Mouse (Mus musculus): ENCODE measurements around the gene Slc25a42. TPM values are rescaled to one million over a fixed set of nuclear protein-coding genes. Genes with fewer than 3 reads are reported as not detected.

Slc25a42 gene
- polyA plus RNA-seq, 1 experiment from 2014 or later, result 7.6 TPM

- Histone ChIP-seq H3K4me3 (no peak overlapping the region), H3K9me3 (replicated peaks) (no peaks in the 10 kb centered on the region), H3K27me3 (peaks cover 15% of the 10 kb centered on the region), H3K27ac (no peak overlapping the region), H3K36me3 (no peaks in the 10 kb centered on the region), H3K9ac (no peak overlapping the region), H3K4me1 (replicated peaks) (peaks cover 28% of the 10 kb centered on the region), H3K4me2 (no peak overlapping the region)
- no peak for ATAC-seq (replicated peaks; ENCODE audit: insufficient number of reproducible peaks, insufficient read depth, low FRiP score, low read depth)
- WGBS, result 74% methylated on average over 3 of the region's 3 CpGs
These were observed 41.4 kb downstream of the Slc25a42 start for GRCm38 (mm10) chr8:70170748-70171147.

GRCm38 (mm10) chr8:70170116-70170515, 42.0 kb downstream of the Slc25a42 start:
- Histone ChIP-seq H3K4me1 (replicated peaks) (peaks cover 28% of the 10 kb centered on the region), H3K36me3 (no peaks in the 10 kb centered on the region), H3K4me3 (no peak overlapping the region), H3K9me3 (replicated peaks) (no peaks in the 10 kb centered on the region), H3K9ac (no peak overlapping the region), H3K27ac (no peak overlapping the region), H3K27me3 (peaks cover 21% of the 10 kb centered on the region), H3K4me2 (no peak overlapping the region)
- WGBS, result 59% methylated on average over 3 of the region's 3 CpGs
- ATAC-seq (replicated peaks; ENCODE audit: insufficient number of reproducible peaks, insufficient read depth, low FRiP score, low read depth), result no peak

DNA sequence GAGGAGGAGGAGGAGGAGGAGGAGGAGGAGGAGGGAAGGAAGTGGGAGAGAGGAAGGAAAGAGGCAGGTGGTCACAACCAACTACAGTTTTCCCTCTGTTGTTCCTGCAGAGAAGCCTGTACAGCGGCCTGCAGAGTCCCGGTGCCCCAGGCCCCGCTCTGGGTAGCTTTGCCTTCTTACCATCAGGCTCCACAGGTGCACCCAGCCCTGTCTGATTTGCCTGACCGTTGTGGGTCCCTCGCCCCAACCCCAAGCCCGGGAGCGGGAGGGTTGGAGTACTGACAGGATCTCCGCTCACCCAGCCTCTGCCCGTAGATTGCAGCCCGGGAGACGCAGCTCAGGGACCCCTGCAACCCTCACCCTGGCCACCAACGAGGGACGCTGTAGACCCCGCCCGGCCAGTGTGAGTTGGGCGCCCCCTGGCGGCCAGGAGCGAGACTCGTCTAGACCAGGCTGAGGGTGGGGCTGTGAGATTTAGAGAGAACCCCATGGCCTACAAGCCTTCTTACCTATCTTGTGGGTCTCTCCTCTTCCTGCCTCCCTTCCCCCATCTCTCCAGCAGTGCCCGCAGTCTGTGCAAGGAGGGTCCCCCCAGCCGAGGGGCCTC, 45.5 kb downstream of the Slc25a42 start:
- Histone ChIP-seq H3K4me1 (replicated peaks) (peaks cover 9% of the 10 kb centered on the region), H3K36me3 (no peaks in the 10 kb centered on the region), H3K27me3 (peaks cover 34% of the 10 kb centered on the region), H3K27ac (no peak overlapping the region), H3K4me2 (peak overlapping the region; percentile 62), H3K4me3 (peak overlapping the region; percentile 33), H3K9ac (peak overlapping the region; percentile 26; the same call in 1 of the 2 replicates), H3K9me3 (replicated peaks) (no peaks in the 10 kb centered on the region)
- WGBS, result 3% methylated on average over 21 of the region's 21 CpGs
- ATAC-seq (replicated peaks; ENCODE audit: insufficient number of reproducible peaks, insufficient read depth, low FRiP score, low read depth), result peak; percentile 81

DNA sequence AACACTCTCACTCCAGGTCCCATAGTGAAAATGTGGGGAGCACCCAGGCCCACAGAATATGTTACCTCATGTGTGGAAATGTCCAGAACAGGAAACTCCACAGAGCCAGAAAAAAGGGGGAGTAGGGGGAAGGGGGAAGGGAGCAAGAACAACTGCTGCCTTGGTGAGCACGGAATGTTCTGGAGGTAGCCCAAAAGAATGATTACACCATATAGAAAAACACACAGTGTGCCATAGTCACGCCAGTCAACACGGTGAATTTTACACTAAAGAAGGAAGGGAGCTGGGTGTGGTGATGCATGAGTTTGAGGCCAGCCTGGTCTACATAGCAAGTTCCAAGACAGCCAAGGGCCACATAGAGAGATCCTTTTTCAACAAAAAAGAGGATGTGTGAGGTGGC, 48.8 kb downstream of the Slc25a42 start:
- H3K4me1 ChIP-seq (replicated peaks), result peaks cover 14% of the 10 kb centered on the region

GRCm38 (mm10) chr8:70160015-70160414, 52.1 kb downstream of the Slc25a42 start:
- WGBS, result 55% methylated on average over 13 of the region's 13 CpGs
- Histone ChIP-seq H3K9ac (no peak overlapping the region), H3K27ac (no peak overlapping the region), H3K4me3 (no peak overlapping the region), H3K9me3 (replicated peaks) (no peaks in the 10 kb centered on the region), H3K4me1 (replicated peaks) (peaks cover 9% of the 10 kb centered on the region), H3K27me3 (peaks cover 25% of the 10 kb centered on the region), H3K36me3 (no peaks in the 10 kb centered on the region), H3K4me2 (no peak overlapping the region)
- no peak for ATAC-seq (replicated peaks; ENCODE audit: insufficient number of reproducible peaks, insufficient read depth, low FRiP score, low read depth)

More for the DNA sequence above, 48.8 kb downstream of the Slc25a42 start:
- Histone ChIP-seq H3K36me3 (no peaks in the 10 kb centered on the region), H3K9ac (no peak overlapping the region), H3K4me3 (no peak overlapping the region), H3K27me3 (peaks cover 37% of the 10 kb centered on the region), H3K4me2 (no peak overlapping the region), H3K27ac (no peak overlapping the region), H3K9me3 (replicated peaks) (no peaks in the 10 kb centered on the region)
- 69% methylated on average over 3 of the region's 3 CpGs for WGBS
- no peak for ATAC-seq (replicated peaks; ENCODE audit: insufficient number of reproducible peaks, insufficient read depth, low FRiP score, low read depth)

GRCm38 (mm10) chr8:70159211-70159610, 52.9 kb downstream of the Slc25a42 start:
- H3K9me3 ChIP-seq (replicated peaks), result no peaks in the 10 kb centered on the region
- no peak overlapping the region for H3K4me3 ChIP-seq
- H3K4me2 ChIP-seq, result peak overlapping the region; percentile 86; the same call in 1 of the 2 replicates
- no peaks in the 10 kb centered on the region for H3K36me3 ChIP-seq
- 71% methylated on average over 4 of the region's 4 CpGs for WGBS
- no peak overlapping the region for H3K9ac ChIP-seq
- H3K27ac ChIP-seq, result no peak overlapping the region
- ATAC-seq (replicated peaks; ENCODE audit: insufficient number of reproducible peaks, insufficient read depth, low FRiP score, low read depth), result no peak
- peaks cover 23% of the 10 kb centered on the region; the same call in 1 of the 2 replicates for H3K27me3 ChIP-seq
- H3K4me1 ChIP-seq (replicated peaks), result peaks cover 9% of the 10 kb centered on the region

- peaks cover 18% of the 10 kb centered on the region; the same call in 1 of the 2 replicates for H3K27me3 ChIP-seq
- H3K4me1 ChIP-seq (replicated peaks), result peaks cover 9% of the 10 kb centered on the region
- H3K4me2 ChIP-seq, result peak overlapping the region; percentile 86
- H3K9me3 ChIP-seq (replicated peaks), result no peaks in the 10 kb centered on the region
- peak overlapping the region; percentile 49 for H3K9ac ChIP-seq
- peak; percentile 74; the same call in 1 of the 2 replicates for ATAC-seq (replicated peaks; ENCODE audit: insufficient number of reproducible peaks, insufficient read depth, low FRiP score, low read depth)
- H3K36me3 ChIP-seq, result no peaks in the 10 kb centered on the region
- H3K27ac ChIP-seq, result no peak overlapping the region; the same call in 1 of the 2 replicates
- peak overlapping the region; percentile 55 for H3K4me3 ChIP-seq
- WGBS, result 9% methylated on average over 38 of the region's 40 CpGs
These were observed 53.8 kb downstream of the Slc25a42 start for GRCm38 (mm10) chr8:70158069-70158853.

DNA sequence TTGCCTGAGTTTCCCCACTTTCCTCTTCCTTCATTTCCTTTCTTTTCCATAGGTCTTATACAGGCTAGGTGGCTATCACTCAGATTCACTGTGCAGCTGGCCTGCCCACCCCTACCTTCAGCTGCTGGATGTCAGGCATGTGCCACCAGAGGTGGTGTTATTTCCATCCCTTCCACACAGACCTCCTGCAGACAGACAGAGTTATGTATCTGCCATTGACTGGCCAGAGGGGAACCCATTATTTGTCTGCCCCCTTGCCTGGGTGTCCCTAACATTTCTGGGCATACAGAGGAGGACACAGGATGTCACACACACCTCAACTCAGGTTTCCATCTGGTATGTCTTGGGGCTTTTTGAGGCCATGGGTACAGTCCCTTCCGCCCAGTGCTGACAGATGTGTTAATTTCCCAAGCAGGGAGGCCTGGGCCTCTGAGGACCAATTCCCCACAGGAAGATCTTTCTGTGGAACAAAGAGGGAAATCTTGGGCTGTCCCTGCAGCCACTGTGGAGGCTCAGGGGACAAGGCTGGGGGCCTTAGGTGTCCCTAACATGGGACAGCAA, 54.8 kb downstream of the Slc25a42 start:
- H3K27ac ChIP-seq, result no peak overlapping the region
- H3K4me2 ChIP-seq, result no peak overlapping the region
- H3K4me1 ChIP-seq (replicated peaks), result peaks cover 13% of the 10 kb centered on the region
- H3K4me3 ChIP-seq, result no peak overlapping the region
- no peaks in the 10 kb centered on the region for H3K36me3 ChIP-seq
- no peaks in the 10 kb centered on the region for H3K9me3 ChIP-seq (replicated peaks)
- peaks cover 18% of the 10 kb centered on the region; the same call in 1 of the 2 replicates for H3K27me3 ChIP-seq
- no peak overlapping the region for H3K9ac ChIP-seq
- no peak for ATAC-seq (replicated peaks; ENCODE audit: insufficient number of reproducible peaks, insufficient read depth, low FRiP score, low read depth)
- 93% methylated on average over 1 of the region's 1 CpGs for WGBS

DNA sequence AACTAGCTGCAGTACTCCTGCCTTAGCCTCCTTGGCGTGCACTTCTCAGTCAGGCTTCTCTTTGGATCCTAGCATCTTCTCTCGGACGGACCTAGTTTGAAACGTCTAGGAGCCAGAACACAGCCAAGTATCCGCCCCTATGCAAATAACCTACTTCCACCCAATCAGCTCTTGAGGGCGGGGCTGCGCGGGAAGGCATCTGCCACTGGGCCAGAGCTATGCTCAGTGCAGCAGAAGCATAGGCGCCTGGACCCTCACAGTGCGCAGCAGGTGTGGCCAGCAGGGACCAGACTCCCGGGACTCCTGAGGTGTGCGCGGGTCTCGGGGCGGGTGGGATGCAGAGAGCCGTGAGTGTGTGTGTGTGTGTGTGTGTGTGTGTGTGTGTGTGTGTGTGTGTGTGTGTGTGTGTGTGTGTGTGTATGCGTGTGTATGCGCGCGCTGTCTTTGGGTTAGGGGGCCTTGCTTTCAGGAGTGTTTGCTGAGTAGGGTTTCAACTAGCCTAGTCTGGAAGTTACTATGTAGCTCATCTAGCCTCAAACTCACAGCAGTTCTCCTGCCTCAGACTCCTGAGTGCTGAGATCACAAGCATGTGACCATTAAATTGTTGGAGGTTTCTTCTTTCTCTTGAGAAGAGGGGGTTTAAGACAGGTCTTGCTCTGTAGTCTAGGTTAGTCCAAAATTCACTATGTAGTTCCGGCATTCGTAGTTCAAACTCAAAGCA, 59.4 kb downstream of the Slc25a42 start:
- Histone ChIP-seq H3K27ac (no peak overlapping the region), H3K4me2 (peak overlapping the region; percentile 48)

DNA sequence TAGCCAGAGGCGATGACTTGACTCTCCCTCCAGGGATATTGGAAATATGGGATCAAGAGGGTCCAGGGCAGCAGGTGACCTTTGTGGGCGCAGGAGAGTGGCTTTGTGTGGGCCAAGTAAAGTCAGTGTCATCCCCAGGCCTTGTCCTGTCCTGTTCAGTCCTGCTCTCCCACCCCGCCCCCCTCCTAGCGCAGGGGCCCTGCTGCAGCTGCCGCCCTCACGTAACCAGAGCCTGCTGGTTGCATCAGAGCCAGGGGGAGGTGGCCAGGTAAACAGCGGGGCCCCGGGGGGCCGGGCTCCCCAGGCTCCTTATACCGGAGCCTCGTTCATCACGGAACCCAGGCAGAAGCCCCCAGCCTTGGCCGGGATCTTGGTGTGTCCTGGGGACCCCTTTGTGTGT, 61.9 kb downstream of the Slc25a42 start:
- no peak for ATAC-seq (replicated peaks; ENCODE audit: insufficient number of reproducible peaks, insufficient read depth, low FRiP score, low read depth)
- 20% methylated on average over 13 of the region's 13 CpGs for WGBS
- no peak overlapping the region for H3K4me2 ChIP-seq
- peaks cover 20% of the 10 kb centered on the region for H3K27me3 ChIP-seq
- no peak overlapping the region for H3K9ac ChIP-seq
- no peak overlapping the region for H3K4me3 ChIP-seq
- H3K9me3 ChIP-seq (replicated peaks), result no peaks in the 10 kb centered on the region
- H3K4me1 ChIP-seq (replicated peaks), result peaks cover 6% of the 10 kb centered on the region
- peaks cover 19% of the 10 kb centered on the region for H3K36me3 ChIP-seq
- no peak overlapping the region for H3K27ac ChIP-seq

More for the DNA sequence above, 59.4 kb downstream of the Slc25a42 start:
- ATAC-seq (replicated peaks; ENCODE audit: insufficient number of reproducible peaks, insufficient read depth, low FRiP score, low read depth), result peak; percentile 94
- 15% methylated on average over 21 of the region's 22 CpGs for WGBS
- no peaks in the 10 kb centered on the region for H3K9me3 ChIP-seq (replicated peaks)
- H3K9ac ChIP-seq, result no peak overlapping the region
- H3K36me3 ChIP-seq, result no peaks in the 10 kb centered on the region
- peaks cover 30% of the 10 kb centered on the region for H3K27me3 ChIP-seq
- H3K4me1 ChIP-seq (replicated peaks), result peaks cover 6% of the 10 kb centered on the region
- no peak overlapping the region for H3K4me3 ChIP-seq

Data from heart, embryonic 15.5 days (tissue).